Mouse (Mus musculus): ENCODE results near the gene Plekhg1. TPM values are rescaled to one million over a fixed set of nuclear protein-coding genes. Genes with fewer than 3 reads are reported as not detected.

The Plekhg1 gene
- total RNA-seq, 2 experiments from 2014 or later: 1.3 to 1.6 TPM

GRCm38 (mm10) chr10:3823826-3824225 lies 83.7 kb downstream of the Plekhg1 start:
- ATAC-seq (replicated peaks; ENCODE audit: poor library complexity): no peak

- no peak for ATAC-seq (replicated peaks; ENCODE audit: poor library complexity)
Observed at GRCm38 (mm10) chr10:3826043-3826442, 85.9 kb downstream of the Plekhg1 start.

GRCm38 (mm10) chr10:3827368-3827767 lies 87.2 kb downstream of the Plekhg1 start:
- ATAC-seq (replicated peaks; ENCODE audit: poor library complexity): no peak

- no peak for ATAC-seq (replicated peaks; ENCODE audit: poor library complexity)
Observed at GRCm38 (mm10) chr10:3829472-3829871, 89.3 kb downstream of the Plekhg1 start.

- no peak for ATAC-seq (replicated peaks; ENCODE audit: poor library complexity)
Observed at GRCm38 (mm10) chr10:3830618-3831017, 90.5 kb downstream of the Plekhg1 start.

GRCm38 (mm10) chr10:3831597-3832351 lies 91.6 kb downstream of the Plekhg1 start:
- ATAC-seq (replicated peaks; ENCODE audit: poor library complexity): peak; percentile 91

- ATAC-seq (replicated peaks; ENCODE audit: poor library complexity): no peak
Observed at GRCm38 (mm10) chr10:3834060-3834459, 93.9 kb downstream of the Plekhg1 start.

GRCm38 (mm10) chr10:3834678-3835077 lies 94.5 kb downstream of the Plekhg1 start:
- no peak for ATAC-seq (replicated peaks; ENCODE audit: poor library complexity)

GRCm38 (mm10) chr10:3835616-3836015 lies 95.5 kb downstream of the Plekhg1 start:
- ATAC-seq (replicated peaks; ENCODE audit: poor library complexity): no peak

GRCm38 (mm10) chr10:3839748-3840432 lies 99.7 kb downstream of the Plekhg1 start:
- peak; percentile 50 for ATAC-seq (replicated peaks; ENCODE audit: poor library complexity)

GRCm38 (mm10) chr10:3844430-3844829 lies 104.3 kb downstream of the Plekhg1 start:
- no peak for ATAC-seq (replicated peaks; ENCODE audit: poor library complexity)

- ATAC-seq (replicated peaks; ENCODE audit: poor library complexity): no peak
Observed at GRCm38 (mm10) chr10:3847021-3847420, 106.9 kb downstream of the Plekhg1 start.

GRCm38 (mm10) chr10:3851461-3851860 lies 111.3 kb downstream of the Plekhg1 start:
- no peak for ATAC-seq (replicated peaks; ENCODE audit: poor library complexity)

- no peak for ATAC-seq (replicated peaks; ENCODE audit: poor library complexity)
Observed at GRCm38 (mm10) chr10:3852733-3853132, 112.6 kb downstream of the Plekhg1 start.

- no peak for ATAC-seq (replicated peaks; ENCODE audit: poor library complexity)
Observed at GRCm38 (mm10) chr10:3857912-3858311, 117.7 kb downstream of the Plekhg1 start.

- no peak for ATAC-seq (replicated peaks; ENCODE audit: poor library complexity)
Observed at GRCm38 (mm10) chr10:3858437-3858836, 118.3 kb downstream of the Plekhg1 start.

- no peak for ATAC-seq (replicated peaks; ENCODE audit: poor library complexity)
Observed at GRCm38 (mm10) chr10:3858961-3859714, 119.0 kb downstream of the Plekhg1 start.

- ATAC-seq (replicated peaks; ENCODE audit: poor library complexity): peak; percentile 52
Observed at GRCm38 (mm10) chr10:3863411-3864195, 123.4 kb downstream of the Plekhg1 start.

GRCm38 (mm10) chr10:3864196-3864540 lies 124.0 kb downstream of the Plekhg1 start:
- no peak for ATAC-seq (replicated peaks; ENCODE audit: poor library complexity)

GRCm38 (mm10) chr10:3867298-3867697 lies 127.1 kb downstream of the Plekhg1 start:
- no peak for ATAC-seq (replicated peaks; ENCODE audit: poor library complexity)

GRCm38 (mm10) chr10:3870828-3871227 lies 130.7 kb downstream of the Plekhg1 start:
- ATAC-seq (replicated peaks; ENCODE audit: poor library complexity): no peak
